Mouse (Mus musculus): ENCODE results near the gene Nmnat1. TPM values are rescaled to one million over a fixed set of nuclear protein-coding genes. Genes with fewer than 3 reads are reported as not detected.

The Nmnat1 gene
- 3.4 TPM for polyA plus RNA-seq (2017; shearing (Covaris generic))

DNA sequence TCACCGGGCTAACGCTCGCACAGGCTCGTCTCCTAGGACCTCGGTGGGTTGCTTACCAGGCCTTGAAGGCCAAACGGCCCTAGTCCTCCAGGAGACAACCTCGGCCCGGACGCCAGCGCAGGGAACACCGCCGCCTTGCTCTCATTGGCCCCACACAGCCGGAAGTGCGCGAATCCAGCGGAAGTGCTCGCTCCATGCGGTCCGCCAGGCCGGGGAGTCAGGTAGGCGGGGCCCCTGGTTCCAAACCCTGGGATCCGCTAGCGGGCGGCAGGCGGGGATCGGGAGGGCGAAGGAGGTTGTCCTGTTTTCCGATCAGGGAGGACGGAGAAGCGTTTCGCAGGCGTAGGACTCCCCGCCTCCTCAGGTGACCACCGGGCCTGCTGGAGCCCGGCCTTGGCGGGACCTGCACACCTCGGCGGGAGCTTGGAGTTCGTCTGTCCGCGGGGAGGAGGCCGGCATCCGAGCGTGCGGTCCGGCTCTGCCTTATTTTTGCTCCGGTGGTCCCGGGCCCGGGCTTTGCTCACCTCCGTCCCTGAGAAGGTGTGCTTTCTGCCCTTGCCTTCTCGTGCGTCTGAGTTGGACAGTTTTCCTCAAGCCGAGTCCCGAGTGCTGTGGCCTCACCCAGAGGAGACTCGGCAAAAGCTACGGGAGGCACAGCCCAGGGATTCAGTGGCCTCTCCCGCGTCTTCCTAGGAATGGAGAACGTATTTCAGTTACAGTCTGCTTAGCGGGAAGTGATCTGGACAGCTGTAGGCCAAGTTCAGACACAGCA, at the start of gene Nmnat1, which contains the start of gene Lzic:
Gene Nmnat1, minus strand, starts transcription at position 150 of the 772 bp plus-strand sequence.
Gene Lzic, plus strand, starts transcription at position 177 of the 772 bp plus-strand sequence.

DNA sequence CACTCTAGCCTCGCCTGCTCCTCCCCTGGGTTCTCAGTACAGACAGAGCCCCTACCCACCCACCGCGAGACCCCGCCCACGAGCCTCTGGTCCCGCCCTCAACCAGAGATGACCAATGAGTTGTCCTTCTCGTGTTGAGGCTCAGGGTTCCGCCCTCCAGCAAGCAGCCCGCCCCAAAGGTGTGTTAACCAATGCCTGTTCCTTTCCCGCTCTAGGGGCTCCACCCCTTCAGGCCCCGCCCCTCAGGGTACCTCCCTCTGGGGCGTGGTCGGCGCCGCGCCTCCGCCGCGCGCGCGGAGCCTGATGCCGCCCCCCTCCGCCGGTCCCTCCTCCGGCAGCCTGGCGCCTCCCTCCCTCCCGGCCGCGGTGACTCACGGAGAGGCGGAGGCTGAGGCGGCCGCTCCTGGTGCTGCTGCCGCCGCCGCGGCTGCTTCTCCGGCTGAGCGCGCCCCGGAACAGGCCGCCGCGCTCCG, 32.9 kb upstream of the Nmnat1 start, which contains the start of gene Ctnnbip1:
Gene Ctnnbip1, plus strand, starts transcription at position 369 of the 473 bp plus-strand sequence.

DNA sequence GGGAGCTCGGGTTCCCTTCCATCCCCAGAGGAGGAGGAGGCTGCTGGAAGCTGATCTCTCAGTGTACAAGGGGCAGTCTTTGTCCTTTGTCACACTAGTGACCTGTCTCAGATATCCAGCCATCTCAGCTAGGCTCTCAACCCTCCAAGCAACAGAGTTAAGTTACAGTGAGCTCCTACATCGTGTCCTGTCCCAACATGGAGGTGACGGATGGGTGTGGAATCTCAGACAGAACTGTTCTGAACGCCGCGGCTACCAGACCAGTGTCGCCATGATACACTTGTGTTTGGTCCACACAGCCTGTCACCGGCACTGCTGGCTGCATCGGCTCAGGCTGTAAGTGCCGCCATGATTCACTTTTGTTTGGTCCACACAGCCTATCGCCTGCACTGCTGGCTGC, 7.9 kb downstream of the Nmnat1 start, which contains the start of gene Tmem274:
Gene Tmem274, plus strand, starts transcription at position 301 of the 400 bp plus-strand sequence.

DNA sequence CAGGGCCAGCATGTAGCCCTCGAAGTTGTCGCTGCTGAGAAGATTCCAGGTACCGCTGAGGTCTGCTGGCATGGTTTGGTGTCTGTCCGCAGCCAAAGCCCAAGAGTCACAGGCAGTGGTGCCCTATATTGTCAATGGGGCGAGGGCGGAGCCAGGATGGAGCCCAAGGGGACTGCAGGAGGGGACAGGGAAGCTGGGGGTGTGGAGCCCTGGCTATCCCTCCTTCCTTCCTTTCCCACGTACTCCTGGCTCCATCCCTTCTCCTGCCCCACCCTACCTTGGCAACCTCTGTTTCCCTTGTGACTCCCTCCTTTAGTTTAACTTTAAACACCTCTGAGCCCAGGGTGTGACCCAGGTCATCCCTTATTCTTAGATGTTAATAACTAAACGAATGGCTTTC, 30.1 kb downstream of the Nmnat1 start, which contains the start of gene Rbp7:
Gene Rbp7, minus strand, starts transcription at position 100 of the 400 bp plus-strand sequence.

DNA sequence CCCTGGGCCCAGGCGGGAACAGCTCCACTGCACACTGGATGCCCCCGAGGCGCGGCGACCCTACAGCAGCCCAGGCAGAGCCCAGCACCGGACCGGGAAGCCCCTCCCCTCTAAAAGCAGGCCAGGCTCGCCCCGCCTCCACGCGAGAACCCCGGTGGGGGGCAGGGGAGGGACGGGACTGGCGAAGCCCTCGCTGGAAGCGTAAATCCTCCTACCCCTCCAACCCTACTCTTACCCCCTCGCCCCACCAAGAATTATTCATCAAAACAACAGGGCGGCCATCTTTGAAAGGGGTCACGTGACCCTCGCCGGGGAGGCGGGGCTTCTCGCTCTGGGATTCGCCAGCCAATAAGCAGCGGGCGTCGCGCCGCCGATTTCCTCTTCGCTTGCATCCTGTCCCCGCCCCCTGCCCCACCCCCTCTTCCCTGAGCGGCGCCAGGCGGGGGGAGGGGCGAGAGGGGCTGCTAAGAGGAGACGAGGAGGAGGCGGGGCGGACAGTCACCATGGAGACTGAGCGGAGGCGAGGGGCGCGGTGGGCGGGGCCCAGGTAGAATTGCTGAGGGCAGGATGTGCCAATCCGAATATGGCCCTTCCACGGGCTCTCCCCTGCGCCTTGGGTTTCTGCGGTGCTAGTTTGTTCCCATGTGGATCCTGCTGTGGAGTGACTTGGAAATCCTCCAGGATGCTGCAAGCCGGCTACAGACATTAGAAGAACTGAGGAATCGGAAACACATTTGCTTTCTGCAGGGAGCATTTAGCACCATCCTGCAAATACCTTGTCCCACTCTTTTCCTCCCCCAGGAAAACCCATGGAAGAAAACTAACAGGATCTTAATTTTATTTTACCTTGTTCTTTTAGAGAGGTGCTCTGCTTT, 58.4 kb downstream of the Nmnat1 start, which contains the start of gene Ube4b:
Gene Ube4b, minus strand, starts transcription at position 425 of the 875 bp plus-strand sequence.

Other genes starting within 250 kb of the Nmnat1 start
- gene Kif1b, start 177.5 kb downstream of the Nmnat1 start, polyA plus RNA-seq (2017; shearing (Covaris generic)): 89.5 TPM
- gene Ube4b, start 58.5 kb downstream of the Nmnat1 start, polyA plus RNA-seq (2017; shearing (Covaris generic)): 60.8 TPM
- not detected for gene Rbp7, start 30.2 kb downstream of the Nmnat1 start, polyA plus RNA-seq (2017; shearing (Covaris generic))
- not detected for gene Tmem274, start 7.8 kb downstream of the Nmnat1 start, polyA plus RNA-seq (2017; shearing (Covaris generic))
- gene Lzic, start within 50 bp of the Nmnat1 start, polyA plus RNA-seq (2017; shearing (Covaris generic)): 23.5 TPM
- 0.63 TPM for gene Ctnnbip1, start 33.0 kb upstream of the Nmnat1 start, polyA plus RNA-seq (2017; shearing (Covaris generic))
- gene Clstn1, start 101.3 kb upstream of the Nmnat1 start, polyA plus RNA-seq (2017; shearing (Covaris generic)): 7.3 TPM
- 398 TPM for gene Pik3cd, start 217.4 kb upstream of the Nmnat1 start, polyA plus RNA-seq (2017; shearing (Covaris generic))